Mouse (Mus musculus): Measurements from ENCODE around the gene Msmb. TPM values are rescaled to one million over a fixed set of nuclear protein-coding genes. Genes with fewer than 3 reads are reported as not detected.
"Not testable (repeated sequence)": the region's sequence is repeated elsewhere in the genome, so short reads cannot be mapped to it uniquely, and the experiment has no call there.

Msmb gene
- total RNA-seq, 2 experiments from 2014 or later: not detected

GRCm38 (mm10) chr14:32168653-32169231 is 26.9 kb downstream of the Msmb start:
- peak; percentile 83 for ATAC-seq (replicated peaks; ENCODE audit: low FRiP score, poor library complexity, severe bottlenecking)

GRCm38 (mm10) chr14:32170137-32170536 is 28.3 kb downstream of the Msmb start:
- no peak for ATAC-seq (replicated peaks; ENCODE audit: low FRiP score, poor library complexity, severe bottlenecking)

GRCm38 (mm10) chr14:32175310-32175709 is 33.5 kb downstream of the Msmb start:
- ATAC-seq (replicated peaks; ENCODE audit: low FRiP score, poor library complexity, severe bottlenecking): 0 out of 2 replicates have a peak, but pooled peaks have one; percentile 33

GRCm38 (mm10) chr14:32176590-32176989 is 34.8 kb downstream of the Msmb start:
- not testable (repeated sequence) for ATAC-seq (replicated peaks; ENCODE audit: low FRiP score, poor library complexity, severe bottlenecking)

- ATAC-seq (replicated peaks; ENCODE audit: low FRiP score, poor library complexity, severe bottlenecking): no peak
These were observed 37.8 kb downstream of the Msmb start for GRCm38 (mm10) chr14:32179393-32180195.

GRCm38 (mm10) chr14:32180861-32181260 is 39.0 kb downstream of the Msmb start:
- no peak for ATAC-seq (replicated peaks; ENCODE audit: low FRiP score, poor library complexity, severe bottlenecking)

GRCm38 (mm10) chr14:32183846-32184245 is 42.0 kb downstream of the Msmb start:
- ATAC-seq (replicated peaks; ENCODE audit: low FRiP score, poor library complexity, severe bottlenecking): no peak

GRCm38 (mm10) chr14:32190627-32191391 is 49.0 kb downstream of the Msmb start:
- no peak for ATAC-seq (replicated peaks; ENCODE audit: low FRiP score, poor library complexity, severe bottlenecking)

- ATAC-seq (replicated peaks; ENCODE audit: low FRiP score, poor library complexity, severe bottlenecking): no peak
These were observed 50.1 kb downstream of the Msmb start for GRCm38 (mm10) chr14:32191926-32192325.

GRCm38 (mm10) chr14:32192437-32192836 is 50.6 kb downstream of the Msmb start:
- ATAC-seq (replicated peaks; ENCODE audit: low FRiP score, poor library complexity, severe bottlenecking): peak; percentile 94

- not testable (repeated sequence) for ATAC-seq (replicated peaks; ENCODE audit: low FRiP score, poor library complexity, severe bottlenecking)
These were observed 51.7 kb downstream of the Msmb start for GRCm38 (mm10) chr14:32193557-32193956.

GRCm38 (mm10) chr14:32201354-32201753 is 59.5 kb downstream of the Msmb start:
- peak; percentile 41 for ATAC-seq (replicated peaks; ENCODE audit: low FRiP score, poor library complexity, severe bottlenecking)

- peak; percentile 97 for ATAC-seq (replicated peaks; ENCODE audit: low FRiP score, poor library complexity, severe bottlenecking)
These were observed 60.1 kb downstream of the Msmb start, which contains the start of the genes Timm23 and Parg for GRCm38 (mm10) chr14:32201791-32202451. Gene Timm23 (minus strand): TSS chr14:32201898. Gene Parg (plus strand): TSS chr14:32201949.

Other genes starting within 250 kb of the Msmb start
- not detected in 2 replicates for gene Galnt15, start 113.0 kb upstream of the Msmb start, total RNA-seq (2015; ENCODE audit: low replicate concordance)
- gene Galnt15, start 113.0 kb upstream of the Msmb start, total RNA-seq (2017; ENCODE audit: low replicate concordance): 0.13 TPM in 1 of 2 replicates, not detected in the other
- gene Oxnad1, start 56.6 kb upstream of the Msmb start, total RNA-seq (2015; ENCODE audit: low replicate concordance): 3.6 and 10.5 TPM in 2 replicates
- gene Oxnad1, start 56.6 kb upstream of the Msmb start, total RNA-seq (2017; ENCODE audit: low replicate concordance): 9.8 and 26.6 TPM in 2 replicates
- gene Dph3, start 56.3 kb upstream of the Msmb start, total RNA-seq (2015; ENCODE audit: low replicate concordance): 33.1 and 67.8 TPM in 2 replicates
- 9.1 and 12.5 TPM in 2 replicates for gene Dph3, start 56.3 kb upstream of the Msmb start, total RNA-seq (2017; ENCODE audit: low replicate concordance)
- gene Ncoa4, start 17.8 kb downstream of the Msmb start, total RNA-seq (2015; ENCODE audit: low replicate concordance): 292 and 362 TPM in 2 replicates
- 249 and 315 TPM in 2 replicates for gene Ncoa4, start 17.8 kb downstream of the Msmb start, total RNA-seq (2017; ENCODE audit: low replicate concordance)
- 50.3 and 60.2 TPM in 2 replicates for gene Timm23, start 59.9 kb downstream of the Msmb start, total RNA-seq (2015; ENCODE audit: low replicate concordance)
- gene Timm23, start 59.9 kb downstream of the Msmb start, total RNA-seq (2017; ENCODE audit: low replicate concordance): 35.0 and 38.0 TPM in 2 replicates
- gene Parg, start 59.9 kb downstream of the Msmb start, total RNA-seq (2015; ENCODE audit: low replicate concordance): 26.3 and 28.1 TPM in 2 replicates
- 61.9 and 69.3 TPM in 2 replicates for gene Parg, start 59.9 kb downstream of the Msmb start, total RNA-seq (2017; ENCODE audit: low replicate concordance)
- gene Ogdhl, start 180.0 kb downstream of the Msmb start, total RNA-seq (2015; ENCODE audit: low replicate concordance): 0.42 TPM in 1 of 2 replicates, not detected in the other
- not detected in 2 replicates for gene Ogdhl, start 180.0 kb downstream of the Msmb start, total RNA-seq (2017; ENCODE audit: low replicate concordance)
- gene 1700024G13Rik, start 246.4 kb downstream of the Msmb start, total RNA-seq (2015; ENCODE audit: low replicate concordance): not detected in 2 replicates
- not detected in 2 replicates for gene 1700024G13Rik, start 246.4 kb downstream of the Msmb start, total RNA-seq (2017; ENCODE audit: low replicate concordance)

Data from erythroid progenitor cell, adult 5-6 weeks (primary cell).